Mouse (Mus musculus) CH12.LX (cell line): Measurements from ENCODE around the gene Wipf1. TPM values are rescaled to one million over a fixed set of nuclear protein-coding genes. Genes with fewer than 3 reads are reported as not detected.

ENCODE experiments used
- DNase-seq: peaks from one replicate; pipeline ENCODE4 v3.0.0-alpha.2; 2013; ENCODE audit errors: extremely low read depth
- H3K27ac ChIP-seq: 2 replicates; pipeline ENCODE4 v1.5.1; 2012; ENCODE audit warnings: low read depth, mild to moderate bottlenecking, control low read depth, moderate library complexity; ENCODE audit not compliant: insufficient read depth
- H3K27me3 ChIP-seq: replicated peaks from 2 replicates; pipeline ENCODE3; 2012; ENCODE audit warnings: inconsistent platforms
- H3K36me3 ChIP-seq, 2 experiments: replicated peaks in 1 of 2; 2 replicates each; pipeline versions ENCODE3 to v1.6.1; 2012; ENCODE audit warnings: inconsistent platforms in 1 of 2, low read length in 1 of 2, mild to moderate bottlenecking in 1 of 2, mixed read lengths in 1 of 2, moderate library complexity in 1 of 2; ENCODE audit not compliant: control insufficient read depth in 1 of 2, insufficient read depth in 1 of 2
- H3K4me1 ChIP-seq, 2 experiments: 2 replicates each; pipeline ENCODE4 v1.6.1; 2012; ENCODE audit warnings: inconsistent platforms in 1 of 2, moderate library complexity in 1 of 2; ENCODE audit not compliant: insufficient read depth in 2 of 2, control insufficient read depth in 1 of 2
- H3K4me2 ChIP-seq: 2 replicates; pipeline ENCODE4 v1.6.1; 2012; ENCODE audit warnings: low read depth, mild to moderate bottlenecking, control low read depth; ENCODE audit not compliant: poor library complexity, insufficient read depth, severe bottlenecking
- H3K4me3 ChIP-seq, 3 experiments: fragments of 150-350 bp in 1 of 3; sonication (generic) in 1 of 3; replicated peaks in 1 of 3; 2 replicates each; pipeline versions ENCODE3 to v1.5.1; 2011 to 2012; ENCODE audit warnings: low read depth in 2 of 3, low read length in 2 of 3, mild to moderate bottlenecking in 2 of 3, moderate library complexity in 2 of 3, control low read depth in 1 of 3, improper control_type of control experiment in 1 of 3, inconsistent platforms in 1 of 3, mixed read lengths in 1 of 3; ENCODE audit not compliant: poor library complexity in 1 of 3
- H3K79me2 ChIP-seq: replicated peaks from 2 replicates; pipeline ENCODE4 v1.6.1; 2012; ENCODE audit warnings: mild to moderate bottlenecking, moderate library complexity; ENCODE audit not compliant: control insufficient read depth, poor library complexity, insufficient read depth, severe bottlenecking; ENCODE audit errors: extremely low read depth
- H3K9ac ChIP-seq: 2 replicates; pipeline ENCODE4 v1.6.1; 2012; ENCODE audit warnings: low read depth, mild to moderate bottlenecking, control low read depth, moderate library complexity; ENCODE audit not compliant: insufficient read depth
- H3K9me3 ChIP-seq: replicated peaks from 2 replicates; pipeline ENCODE3; 2012; ENCODE audit warnings: low read length, inconsistent platforms, mixed read lengths
- BHLHE40 ChIP-seq: IDR thresholded peaks from 2 replicates; pipeline ENCODE4 v1.6.1; 2011; ENCODE audit warnings: mild to moderate bottlenecking, low read depth, low read length, improper control_type of control experiment
- CHD1 ChIP-seq: IDR thresholded peaks from 2 replicates; pipeline ENCODE4 v1.6.1; 2012; ENCODE audit warnings: low read depth, low read length, improper control_type of control experiment, inconsistent platforms
- CHD2 ChIP-seq: IDR thresholded peaks from 2 replicates; pipeline ENCODE4 v1.6.1; 2011; ENCODE audit warnings: low read length, improper control_type of control experiment
- CTCF ChIP-seq, 2 experiments: IDR thresholded peaks in 1 of 2; conservative IDR thresholded peaks in 1 of 2; 2 replicates each; pipeline ENCODE4 v1.5.1; 2011 to 2012; ENCODE audit warnings: low read depth in 2 of 2, low read length in 2 of 2, improper control_type of control experiment in 1 of 2, inconsistent platforms in 1 of 2, mild to moderate bottlenecking in 1 of 2, moderate library complexity in 1 of 2
- IRF4 ChIP-seq: IDR thresholded peaks from 2 replicates; pipeline ENCODE4 v1.6.1; 2014; ENCODE audit warnings: low read depth, mild to moderate bottlenecking, inconsistent platforms, low read length, improper control_type of control experiment
- JUN ChIP-seq: IDR thresholded peaks from 2 replicates; pipeline ENCODE4 v1.6.1; 2011; ENCODE audit warnings: low read depth, mild to moderate bottlenecking, low read length, improper control_type of control experiment, moderate library complexity; ENCODE audit not compliant: insufficient read depth
- MAFK ChIP-seq: IDR thresholded peaks from 2 replicates; pipeline ENCODE4 v1.6.1; 2011; ENCODE audit warnings: low read length, improper control_type of control experiment; ENCODE audit not compliant: insufficient replicate concordance
- MAX ChIP-seq: IDR thresholded peaks from 2 replicates; pipeline ENCODE4 v1.6.1; 2011; ENCODE audit warnings: low read length, improper control_type of control experiment
- NRF1 ChIP-seq: IDR thresholded peaks from 2 replicates; pipeline ENCODE4 v1.6.1; 2014; ENCODE audit warnings: low read depth, mild to moderate bottlenecking, inconsistent platforms, low read length, improper control_type of control experiment, moderate library complexity
- POLR2AphosphoS2 ChIP-seq: IDR thresholded peaks from 2 replicates; pipeline ENCODE4 v1.6.1; 2011; ENCODE audit warnings: low read depth, low read length, improper control_type of control experiment
- RAD21 ChIP-seq: IDR thresholded peaks from 2 replicates; pipeline ENCODE4 v1.6.1; 2011; ENCODE audit warnings: low read depth, mild to moderate bottlenecking, low read length, improper control_type of control experiment, moderate library complexity
- SIN3A ChIP-seq: IDR thresholded peaks from 2 replicates; pipeline ENCODE4 v1.6.1; 2012; ENCODE audit warnings: low read length, improper control_type of control experiment, inconsistent platforms
- SMC3 ChIP-seq: IDR thresholded peaks from 2 replicates; pipeline ENCODE4 v1.6.1; 2011; ENCODE audit warnings: low read depth, low read length, improper control_type of control experiment
- UBTF ChIP-seq: IDR thresholded peaks from 2 replicates; pipeline ENCODE4 v1.6.1; 2012; ENCODE audit warnings: low read depth, mild to moderate bottlenecking, inconsistent platforms, low read length, improper control_type of control experiment, moderate library complexity
- ZC3H11A ChIP-seq: IDR thresholded peaks from 2 replicates; pipeline ENCODE4 v1.6.1; 2012; ENCODE audit warnings: low read depth, mild to moderate bottlenecking, inconsistent platforms, low read length, improper control_type of control experiment
- ZKSCAN1 ChIP-seq: IDR thresholded peaks from 2 replicates; pipeline ENCODE4 v1.6.1; 2012; ENCODE audit warnings: low read depth, inconsistent platforms, low read length, improper control_type of control experiment, borderline replicate concordance
- dilution Hi-C: fragments of 300-500 bp; cut with MboI; formaldehyde crosslinking; loops from 2 replicates; pipeline ENCODE4 v1.14.3; 2020; ENCODE audit warnings: low sequenced_read_pairs; ENCODE audit not compliant: extremely low pct_unique_long_range_greater_than_20kb, extremely low pct_ligation_motif_present
- in situ Hi-C: fragments of 300-500 bp; cut with MboI; formaldehyde crosslinking; loops from 3 replicates; pipeline ENCODE4 v1.14.3; 2019; ENCODE audit warnings: low sequenced_read_pairs, low pct_ligation_motif_present, low pct_unique_long_range_greater_than_20kb, mixed read lengths
- polyA plus RNA-seq: library from polyadenylated mRNA; unstranded; fragments of >175 nt; gene quantifications from 2 replicates; pipeline ENCODE4 v1.2.1, GENCODE M21; 2012; ENCODE audit warnings: low read depth; ENCODE audit not compliant: insufficient read length
- total RNA-seq, 2 experiments: library from RNA; depleted of rRNA; stranded (reverse); fragments of 300-350 nt in 1 of 2; fragments of >200 nt in 1 of 2; gene quantifications; 2 replicates each; pipeline ENCODE4 v1.2.3; 2012 to 2014

Gene Wipf1
- total and polyA plus RNA-seq, 3 experiments = 18.3 to 95.0 (median 21.8) TPM

- H3K4me3 ChIP-seq = no peak overlapping the region
- H3K9me3 ChIP-seq = no peaks in the 10 kb centered on the region
- no peaks in the 10 kb centered on the region for H3K79me2 ChIP-seq
- no peak overlapping the region for H3K4me2 ChIP-seq
- no peak overlapping the region for H3K9ac ChIP-seq
- no peaks in the 10 kb centered on the region for H3K27me3 ChIP-seq
- peaks cover 29 to 85% of the 10 kb centered on the region in 2 experiments for H3K36me3 ChIP-seq
- dilution Hi-C loops (no loop called here), in situ Hi-C loops (no loop called here)
- peak; percentile 49 for DNase-seq
- H3K27ac ChIP-seq = no peak overlapping the region
- H3K4me1 ChIP-seq = peaks cover 10 to 28% of the 10 kb centered on the region in 2 experiments
- TF ChIP-seq POLR2AphosphoS2 (no peak), CTCF (conservative IDR thresholded peaks at IDR 0.05 in 1 of 2, IDR thresholded peaks at IDR 0.05 in 1 of 2; ENCODE audit: low read depth in 2 of 2, low read length in 2 of 2) (peak; percentile 71 to 79), IRF4 (no peak), BHLHE40 (no peak), JUN (no peak), SMC3 (peak; percentile 64), RAD21 (peak; percentile 68), NRF1 (no peak)
These were observed 102.2 kb downstream of the Wipf1 start for GRCm38 (mm10) chr2:73427293-73427692.

- Histone ChIP-seq H3K9me3 (no peaks in the 10 kb centered on the region), H3K79me2 (no peaks in the 10 kb centered on the region), H3K4me1 (peaks cover 10 to 26% of the 10 kb centered on the region in 2 experiments), H3K4me3 (no peak overlapping the region), H3K27ac (no peak overlapping the region), H3K36me3 (peaks cover 15 to 85% of the 10 kb centered on the region in 2 experiments), H3K9ac (no peak overlapping the region), H3K4me2 (no peak overlapping the region), H3K27me3 (no peaks in the 10 kb centered on the region)
- no peak for TF ChIP-seq ZC3H11A
- TF ChIP-seq CHD2 = no peak
- no peak for TF ChIP-seq CHD1
- TF ChIP-seq BHLHE40 = no peak
- TF ChIP-seq UBTF = no peak
- no peak for TF ChIP-seq ZKSCAN1
- TF ChIP-seq SIN3A = no peak
- TF ChIP-seq CTCF (conservative IDR thresholded peaks at IDR 0.05 in 1 of 2, IDR thresholded peaks at IDR 0.05 in 1 of 2; ENCODE audit: low read depth in 2 of 2, low read length in 2 of 2) = no peak
- no peak for TF ChIP-seq POLR2AphosphoS2
- no peak for TF ChIP-seq IRF4
- no peak for TF ChIP-seq MAFK
- TF ChIP-seq NRF1 = no peak
- TF ChIP-seq MAX = no peak
- no peak for TF ChIP-seq SMC3
- no peak for TF ChIP-seq JUN
- dilution Hi-C loops = no loop called here
- in situ Hi-C loops = no loop called here
- no peak for DNase-seq
These were observed 103.7 kb downstream of the Wipf1 start for GRCm38 (mm10) chr2:73425822-73426221.
